Mouse (Mus musculus) hindbrain, embryonic 13.5 days (tissue): ENCODE measurements at regions not wholly inside any gene's neighbourhood (a gene's known extent, or its start where the extent isn't known, plus 50 kb on each side); places are given as distances from the start of the nearest gene placed in this dataset.
A peak's percentile ranks its signal among the peaks of the same experiment; 100 is the strongest.

ENCODE experiments used
- ATAC-seq: fragments of 200-750 bp; cut with Nextera tagmentation; 2 replicates; pipeline ENCODE4 v1.8.0; 2017; ENCODE audit warnings: moderate TSS enrichment; ENCODE audit not compliant: low FRiP score
- H3K27ac ChIP-seq: fragments of 300-500 bp; sonication (generic); 2 replicates; pipeline ENCODE4 v1.5.1; 2015; ENCODE audit warnings: inconsistent platforms, mild to moderate bottlenecking, moderate library complexity
- H3K27me3 ChIP-seq: fragments of 300-500 bp; sonication (generic); 2 replicates; pipeline ENCODE4 v1.6.1; 2015; ENCODE audit warnings: mild to moderate bottlenecking, inconsistent platforms
- H3K36me3 ChIP-seq: fragments of 300-500 bp; sonication (generic); 2 replicates; pipeline ENCODE4 v1.6.1; 2015; ENCODE audit warnings: mild to moderate bottlenecking, inconsistent platforms
- H3K4me1 ChIP-seq: fragments of 300-500 bp; sonication (generic); replicated peaks from 2 replicates; pipeline ENCODE4 v1.6.1; 2015; ENCODE audit warnings: inconsistent platforms
- H3K4me2 ChIP-seq: fragments of 300-500 bp; sonication (generic); 2 replicates; pipeline ENCODE4 v1.6.1; 2015; ENCODE audit warnings: inconsistent platforms, mild to moderate bottlenecking, moderate library complexity
- H3K4me3 ChIP-seq: fragments of 300-500 bp; sonication (generic); 2 replicates; pipeline ENCODE4 v1.5.1; 2015; ENCODE audit warnings: mild to moderate bottlenecking, inconsistent platforms
- H3K9ac ChIP-seq: fragments of 300-500 bp; sonication (generic); 2 replicates; pipeline ENCODE4 v1.6.1; 2015; ENCODE audit warnings: mild to moderate bottlenecking, inconsistent platforms
- H3K9me3 ChIP-seq: fragments of 300-500 bp; sonication (generic); 2 replicates; pipeline ENCODE4 v1.6.1; 2016; ENCODE audit warnings: inconsistent platforms
- WGBS: fragments of 180-500 bp; shearing (Covaris S2); methylation state at CpG from one replicate; pipeline ENCODE4 v1.1.7; 2015; 5-methylcytosine and 5-hydroxymethylcytosine counted together

DNA sequence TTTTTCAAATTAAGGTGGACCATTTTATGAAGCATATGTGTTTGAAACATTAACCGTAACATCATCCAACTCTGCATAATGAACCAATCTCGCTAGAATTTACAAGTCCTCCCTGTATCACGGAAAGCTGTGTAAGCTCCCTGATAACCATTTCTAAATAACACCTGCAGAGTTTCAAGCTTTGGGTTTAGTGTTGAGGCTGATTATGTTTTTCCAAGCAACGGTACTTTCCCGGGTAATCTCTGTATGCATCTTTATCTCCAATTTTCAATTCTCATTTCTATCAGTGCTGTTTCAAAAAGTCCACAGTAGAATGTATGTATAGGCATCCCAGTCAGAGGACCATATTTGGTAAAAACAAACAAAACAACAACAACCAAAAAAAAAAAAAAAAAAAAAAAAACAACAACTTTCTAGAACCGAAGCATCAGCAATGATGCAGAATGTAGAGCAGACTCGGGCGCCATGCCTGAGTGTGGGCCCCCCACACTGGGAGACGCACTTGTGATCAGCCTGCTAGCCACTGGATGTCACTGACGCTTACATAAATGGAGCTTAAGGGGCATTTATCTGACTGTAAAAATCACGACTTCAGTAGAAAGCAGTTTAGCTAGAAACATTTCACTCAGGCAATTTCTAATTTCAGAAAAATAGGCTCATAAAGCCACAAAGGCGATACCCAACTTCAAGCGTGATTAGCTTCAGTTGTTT lies 464.7 kb downstream of the Gtdc1 start:
- H3K4me1 ChIP-seq, result peaks cover 6% of the 10 kb centered on the region; the same call in 1 of the 2 replicates
- H3K9me3 ChIP-seq, result no peaks in the 10 kb centered on the region
- WGBS, result 86% methylated on average over 13 of the region's 13 CpGs
- no peak for ATAC-seq
- H3K27ac ChIP-seq, result no peak overlapping the region
- H3K9ac ChIP-seq, result no peak overlapping the region
- no peak overlapping the region for H3K4me2 ChIP-seq
- H3K36me3 ChIP-seq, result no peaks in the 10 kb centered on the region
- no peaks in the 10 kb centered on the region for H3K27me3 ChIP-seq
- H3K4me3 ChIP-seq, result no peak overlapping the region

DNA sequence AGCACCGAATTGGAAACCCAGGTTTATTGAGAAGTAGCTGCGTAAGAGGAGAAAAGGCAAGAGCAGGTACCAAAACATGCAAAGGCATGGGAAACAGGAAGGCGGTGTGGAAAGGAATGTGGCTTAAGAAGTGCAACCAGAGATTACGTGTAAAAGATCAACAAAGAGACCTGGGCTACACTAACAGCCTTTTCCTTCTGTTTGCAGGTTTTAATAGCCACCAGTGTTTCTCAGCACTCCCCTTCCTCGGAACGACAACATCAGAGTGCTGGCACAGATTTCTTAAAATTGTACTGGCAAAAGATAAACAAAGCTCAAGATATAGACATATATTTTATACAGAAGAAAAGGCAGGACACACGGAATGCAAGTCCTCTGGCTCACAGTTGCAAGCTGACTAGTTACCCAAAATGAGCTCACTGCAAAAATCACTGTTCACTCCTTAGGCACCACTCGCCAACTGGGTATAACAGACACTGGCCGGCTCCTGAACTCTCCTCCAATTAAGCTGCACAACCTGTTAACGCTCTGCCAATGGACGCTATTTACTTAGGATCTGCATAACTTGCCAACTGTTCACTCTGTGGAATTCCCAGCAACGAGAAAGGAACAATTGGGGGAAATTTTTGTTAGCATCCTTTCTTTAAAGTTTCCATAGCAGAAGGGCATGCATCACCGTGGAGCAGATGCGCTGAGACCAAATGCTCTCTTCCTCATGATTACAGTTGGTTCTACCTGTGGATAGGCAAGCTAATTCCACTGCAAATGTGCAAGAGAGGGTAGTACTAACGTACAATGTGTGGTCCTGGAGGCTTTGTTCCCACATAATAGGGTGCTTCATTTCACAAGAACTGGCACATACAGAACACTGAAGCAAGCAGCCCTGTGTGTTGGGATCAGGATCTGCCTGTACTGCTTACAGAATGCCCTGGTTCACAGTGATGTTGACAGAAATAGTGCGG lies 465.9 kb downstream of the Gtdc1 start:
- Histone ChIP-seq H3K4me1 (peaks cover 6% of the 10 kb centered on the region; the same call in 1 of the 2 replicates), H3K4me2 (no peak overlapping the region), H3K9me3 (no peaks in the 10 kb centered on the region), H3K36me3 (no peaks in the 10 kb centered on the region), H3K4me3 (no peak overlapping the region), H3K9ac (no peak overlapping the region), H3K27me3 (no peaks in the 10 kb centered on the region), H3K27ac (peak overlapping the region; percentile 18; the same call in 1 of the 2 replicates)
- WGBS, result 65% methylated on average over 16 of the region's 16 CpGs
- ATAC-seq, result no peak

DNA sequence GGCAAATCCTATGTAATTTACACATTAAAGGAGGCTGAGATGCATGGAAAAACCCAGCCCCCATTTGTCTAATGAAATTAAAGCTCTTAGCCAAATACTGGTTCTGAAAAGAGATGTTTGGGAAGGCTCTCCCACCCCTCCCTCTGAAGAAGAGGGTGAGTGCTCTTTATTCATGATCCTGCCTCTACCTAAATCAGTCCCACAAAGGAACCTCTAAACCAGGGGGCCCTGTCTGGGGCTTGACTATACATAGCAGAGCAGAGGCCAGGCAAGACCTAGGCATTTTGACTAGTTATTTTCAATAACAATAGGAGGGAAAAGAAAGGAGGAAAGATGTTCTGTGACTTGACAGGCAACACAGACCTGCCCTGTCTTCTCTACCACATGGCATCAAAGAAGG lies 478.0 kb downstream of the Gtdc1 start:
- Histone ChIP-seq H3K4me1 (no peaks in the 10 kb centered on the region; the same call in 1 of the 2 replicates), H3K9me3 (no peaks in the 10 kb centered on the region), H3K27me3 (no peaks in the 10 kb centered on the region), H3K9ac (no peak overlapping the region), H3K4me2 (no peak overlapping the region), H3K4me3 (no peak overlapping the region), H3K36me3 (no peaks in the 10 kb centered on the region), H3K27ac (no peak overlapping the region)
- no peak for ATAC-seq
